Mouse (Mus musculus): ENCODE results near the gene Mast4.

The Mast4 gene

GRCm38 (mm10) chr13:103199823-103200660, 134.3 kb downstream of the Mast4 start:
- no peak for DNase-seq (ENCODE audit: low read depth, low spot score)

- no peak for DNase-seq (ENCODE audit: low read depth, low spot score)
These were observed 135.9 kb downstream of the Mast4 start for GRCm38 (mm10) chr13:103198210-103198940.

- no peak for DNase-seq (ENCODE audit: low read depth, low spot score)
These were observed 138.0 kb downstream of the Mast4 start for GRCm38 (mm10) chr13:103196307-103196706.

GRCm38 (mm10) chr13:103195847-103196246, 138.4 kb downstream of the Mast4 start:
- no peak for DNase-seq (ENCODE audit: low read depth, low spot score)

GRCm38 (mm10) chr13:103183566-103183965, 150.7 kb downstream of the Mast4 start:
- no peak for DNase-seq (ENCODE audit: low read depth, low spot score)

- no peak for DNase-seq (ENCODE audit: low read depth, low spot score)
These were observed 152.5 kb downstream of the Mast4 start for GRCm38 (mm10) chr13:103181836-103182235.

- DNase-seq (ENCODE audit: low read depth, low spot score): no peak
These were observed 157.4 kb downstream of the Mast4 start for GRCm38 (mm10) chr13:103176871-103177270.

GRCm38 (mm10) chr13:103174431-103174830, 159.9 kb downstream of the Mast4 start:
- no peak for DNase-seq (ENCODE audit: low read depth, low spot score)

- peak; percentile 60 for DNase-seq (ENCODE audit: low read depth, low spot score)
These were observed 160.6 kb downstream of the Mast4 start for GRCm38 (mm10) chr13:103173545-103174182.

- DNase-seq (ENCODE audit: low read depth, low spot score): no peak
These were observed 182.4 kb downstream of the Mast4 start for GRCm38 (mm10) chr13:103151944-103152343.

- DNase-seq (ENCODE audit: low read depth, low spot score): no peak
These were observed 183.1 kb downstream of the Mast4 start for GRCm38 (mm10) chr13:103151171-103151570.

- no peak for DNase-seq (ENCODE audit: low read depth, low spot score)
These were observed 183.6 kb downstream of the Mast4 start for GRCm38 (mm10) chr13:103150671-103151070.

GRCm38 (mm10) chr13:103149415-103149814, 184.9 kb downstream of the Mast4 start:
- no peak for DNase-seq (ENCODE audit: low read depth, low spot score)

GRCm38 (mm10) chr13:103144343-103144742, 190.0 kb downstream of the Mast4 start:
- DNase-seq (ENCODE audit: low read depth, low spot score): no peak

- no peak for DNase-seq (ENCODE audit: low read depth, low spot score)
These were observed 193.0 kb downstream of the Mast4 start for GRCm38 (mm10) chr13:103141304-103141703.

GRCm38 (mm10) chr13:103140051-103140450, 194.2 kb downstream of the Mast4 start:
- no peak for DNase-seq (ENCODE audit: low read depth, low spot score)

- DNase-seq (ENCODE audit: low read depth, low spot score): no peak
These were observed 196.0 kb downstream of the Mast4 start for GRCm38 (mm10) chr13:103138298-103138697.

GRCm38 (mm10) chr13:103135224-103135883, 198.9 kb downstream of the Mast4 start:
- DNase-seq (ENCODE audit: low read depth, low spot score): no peak

- DNase-seq (ENCODE audit: low read depth, low spot score): no peak
These were observed 202.5 kb downstream of the Mast4 start for GRCm38 (mm10) chr13:103131781-103132180.

GRCm38 (mm10) chr13:103129130-103129797, 205.0 kb downstream of the Mast4 start:
- DNase-seq (ENCODE audit: low read depth, low spot score): no peak

GRCm38 (mm10) chr13:103128729-103129128, 205.6 kb downstream of the Mast4 start:
- DNase-seq (ENCODE audit: low read depth, low spot score): no peak
